Mouse (Mus musculus) embryonic fibroblast, embryonic 13.5 days (primary cell): ENCODE measurements around the gene Usmg5. TPM values are rescaled to one million over a fixed set of nuclear protein-coding genes. Genes with fewer than 3 reads are reported as not detected.
"Not testable (repeated sequence)": the region's sequence is repeated elsewhere in the genome, so short reads cannot be mapped to it uniquely, and the experiment has no call there.

Experiments used
- H3K27ac ChIP-seq: 2 replicates; pipeline ENCODE4 v1.5.1; 2012; ENCODE audit warnings: low read length, control low read depth, inconsistent platforms; ENCODE audit not compliant: insufficient read depth
- H3K4me1 ChIP-seq: 2 replicates; pipeline ENCODE4 v1.6.1; 2011; ENCODE audit warnings: low read length; ENCODE audit not compliant: control insufficient read depth, insufficient read depth
- H3K4me3 ChIP-seq: 2 replicates; pipeline ENCODE4 v1.5.1; 2011; ENCODE audit warnings: mild to moderate bottlenecking, control low read depth, low read length; ENCODE audit not compliant: insufficient read depth
- CTCF ChIP-seq: IDR thresholded peaks from 2 replicates; pipeline ENCODE4 v1.5.1; 2011; ENCODE audit warnings: mild to moderate bottlenecking, control low read depth, low read length, moderate library complexity, borderline replicate concordance; ENCODE audit not compliant: insufficient read depth
- POLR2A ChIP-seq: IDR thresholded peaks from 2 replicates; pipeline ENCODE4 v1.6.1; 2011; ENCODE audit warnings: low read depth, mild to moderate bottlenecking, control low read depth, low read length, moderate library complexity
- polyA plus RNA-seq: library from polyadenylated mRNA; stranded (reverse); fragments of >200 nt; gene quantifications from 2 replicates; pipeline ENCODE4 v1.2.4, GENCODE M21; 2011; ENCODE audit warnings: low read depth; ENCODE audit not compliant: missing spikeins, insufficient read length

Usmg5 gene
- polyA plus RNA-seq, result 712 and 728 TPM in 2 replicates

DNA sequence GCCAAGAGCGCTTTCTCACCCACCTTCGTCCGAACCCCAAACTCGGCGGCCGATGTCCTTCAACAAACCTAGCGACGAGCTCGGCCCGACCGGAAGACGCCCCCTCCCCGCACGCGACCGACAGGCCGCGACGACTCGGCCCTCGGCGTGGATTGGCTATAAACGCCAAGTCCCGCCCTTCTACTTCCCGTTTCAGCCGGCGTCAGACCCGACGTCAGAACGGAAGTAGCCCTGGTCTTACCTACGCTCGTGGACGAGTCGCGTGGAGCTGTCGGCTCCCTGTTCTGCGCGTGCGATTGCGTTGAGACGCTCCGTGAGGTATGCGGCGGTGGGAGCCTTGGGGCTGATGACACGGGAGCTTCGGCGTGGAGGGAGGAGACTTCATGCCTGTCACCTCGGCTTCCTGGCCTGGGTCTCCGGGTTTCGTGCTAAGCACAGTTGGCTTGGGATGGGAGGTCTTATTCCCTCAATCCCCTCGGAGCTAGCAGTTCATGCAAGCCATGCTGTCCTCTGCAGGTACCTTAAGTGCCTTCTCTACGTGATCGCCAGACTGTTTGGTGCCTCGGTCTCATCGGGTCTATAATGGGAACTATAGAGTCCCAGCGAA lies at the start of gene Usmg5, which contains the start of gene Pdcd11:
Gene Usmg5 (minus strand): TSS at position 98 of the 607 bp plus-strand sequence.
Gene Pdcd11 (plus strand): TSS at position 219 of the 607 bp plus-strand sequence.
- Histone ChIP-seq H3K4me1 (peaks cover 2% of the 10 kb centered on the region), H3K4me3 (peak within 1 kb of the TSS; percentile 97), H3K27ac (peak within 1 kb of the TSS; percentile 34)
- TF ChIP-seq POLR2A (peak; percentile 96), CTCF (no peak)

DNA sequence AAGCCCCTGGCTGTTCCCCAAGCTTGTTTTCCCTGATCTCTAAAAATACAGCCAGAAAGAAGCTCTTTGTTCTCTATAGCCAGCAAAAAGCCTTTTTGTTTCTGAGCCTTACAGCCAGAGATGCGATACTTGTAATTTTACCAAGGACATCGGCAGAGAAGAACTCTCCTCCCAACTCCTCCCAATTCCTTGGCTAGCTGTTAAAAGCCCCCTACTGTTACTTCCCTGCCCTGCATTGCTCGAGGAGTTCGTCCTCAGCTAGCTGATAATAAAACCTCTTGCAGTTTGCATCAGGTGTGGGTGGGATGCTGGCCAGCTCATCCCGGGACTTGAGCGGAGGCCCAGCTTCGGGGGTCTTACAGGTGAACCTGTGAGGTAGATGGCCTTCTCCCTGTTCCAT lies 49.2 kb upstream of the Usmg5 start:
- not testable (repeated sequence) for H3K27ac ChIP-seq, H3K4me3 ChIP-seq, H3K4me1 ChIP-seq

DNA sequence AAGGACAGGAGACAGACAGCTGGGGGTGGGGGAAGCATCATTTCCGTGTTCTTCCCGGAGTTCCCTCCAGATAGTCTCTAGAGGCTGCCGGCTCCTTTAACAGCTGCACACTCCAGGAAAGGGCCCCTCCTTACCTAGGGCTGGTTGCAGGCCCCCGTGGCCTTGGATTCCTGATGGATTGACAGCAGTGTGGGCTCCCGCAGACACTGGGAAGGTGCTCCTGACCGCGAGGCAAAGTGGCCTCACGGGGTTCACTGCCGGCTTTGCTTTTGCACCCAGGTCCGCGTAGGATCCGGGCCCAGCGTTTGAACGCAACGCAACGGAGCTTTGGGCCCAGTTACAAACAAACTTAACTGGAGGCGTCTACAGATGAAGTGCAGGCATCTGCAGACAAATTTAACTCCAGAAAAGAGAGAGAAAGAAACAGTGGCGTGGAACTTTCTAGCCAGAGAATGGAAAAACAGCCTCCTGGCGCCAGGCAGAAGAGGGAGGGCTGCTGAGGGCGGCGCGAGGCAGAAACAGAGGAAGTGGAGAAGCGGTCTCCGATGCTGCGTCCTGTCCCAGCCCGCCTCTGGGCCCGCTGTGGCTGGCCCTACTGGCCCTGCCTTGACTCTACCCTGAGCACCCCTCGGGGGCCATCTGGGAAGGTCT lies 47.4 kb upstream of the Usmg5 start, which contains the start of gene Calhm2:
Gene Calhm2 (minus strand): TSS at position 524 of the 651 bp plus-strand sequence.
- Histone ChIP-seq H3K4me3 (peak within 1 kb of the TSS; percentile 54), H3K4me1 (peaks cover 2% of the 10 kb centered on the region; the same call in 1 of the 2 replicates), H3K27ac (peak within 1 kb of the TSS; percentile 83)
- TF ChIP-seq CTCF (no peak), POLR2A (peak; percentile 77)

DNA sequence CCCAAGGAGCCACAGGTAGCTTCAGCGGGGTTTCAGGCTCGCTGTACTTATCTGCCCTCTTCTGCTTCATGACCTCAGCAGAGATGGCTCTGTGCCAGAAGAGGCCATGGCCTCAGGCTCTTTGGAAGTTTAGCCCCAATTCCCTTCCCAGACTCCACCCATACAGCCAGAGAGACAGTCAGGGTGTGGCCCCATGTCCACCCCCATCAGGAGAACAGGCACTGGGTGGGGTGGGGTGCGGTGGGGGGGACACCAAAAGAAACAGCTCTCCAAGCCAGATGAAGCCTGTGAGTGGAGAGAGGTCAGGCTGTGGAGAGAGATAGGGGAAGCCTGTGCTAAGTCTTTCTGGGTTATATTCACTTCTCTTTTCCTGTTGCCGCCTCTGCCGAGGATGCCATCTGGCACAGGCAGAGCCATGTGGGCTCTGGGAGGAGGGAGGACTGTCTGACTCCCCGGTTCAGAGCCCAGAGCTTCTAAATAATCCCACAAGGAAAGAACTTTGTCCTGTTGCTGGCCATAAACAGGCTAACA lies 46.7 kb upstream of the Usmg5 start:
- peak overlapping the region; percentile 54 for H3K4me3 ChIP-seq
- H3K27ac ChIP-seq, result peak overlapping the region; percentile 83; the same call in 1 of the 2 replicates
- TF ChIP-seq CTCF, result no peak
- TF ChIP-seq POLR2A, result 0 out of 2 replicates have a peak, but pooled peaks have one; percentile 21
- no peaks in the 10 kb centered on the region; the same call in 1 of the 2 replicates for H3K4me1 ChIP-seq

DNA sequence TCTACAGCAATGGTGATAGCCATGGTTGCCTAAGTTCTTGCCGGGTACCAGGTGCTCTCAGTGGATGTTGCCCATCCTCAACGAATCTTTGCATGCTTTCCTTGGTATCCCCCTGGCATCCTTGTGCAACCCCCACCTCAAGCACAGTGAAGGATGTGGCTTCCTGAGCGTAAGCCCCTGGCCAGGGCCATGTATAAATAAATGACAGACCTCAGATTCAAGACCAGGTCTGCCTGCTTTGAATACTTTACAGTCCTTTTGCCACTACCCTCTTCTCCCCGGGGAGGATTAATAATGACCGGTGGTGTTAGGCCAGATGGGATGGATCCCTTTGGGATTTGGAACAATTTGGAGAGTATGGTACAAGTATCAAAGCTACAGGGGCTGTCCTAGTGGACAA lies 45.7 kb upstream of the Usmg5 start:
- Histone ChIP-seq H3K4me3 (no peak overlapping the region), H3K4me1 (no peaks in the 10 kb centered on the region; the same call in 1 of the 2 replicates), H3K27ac (no peak overlapping the region)
- TF ChIP-seq CTCF (no peak), POLR2A (no peak)

DNA sequence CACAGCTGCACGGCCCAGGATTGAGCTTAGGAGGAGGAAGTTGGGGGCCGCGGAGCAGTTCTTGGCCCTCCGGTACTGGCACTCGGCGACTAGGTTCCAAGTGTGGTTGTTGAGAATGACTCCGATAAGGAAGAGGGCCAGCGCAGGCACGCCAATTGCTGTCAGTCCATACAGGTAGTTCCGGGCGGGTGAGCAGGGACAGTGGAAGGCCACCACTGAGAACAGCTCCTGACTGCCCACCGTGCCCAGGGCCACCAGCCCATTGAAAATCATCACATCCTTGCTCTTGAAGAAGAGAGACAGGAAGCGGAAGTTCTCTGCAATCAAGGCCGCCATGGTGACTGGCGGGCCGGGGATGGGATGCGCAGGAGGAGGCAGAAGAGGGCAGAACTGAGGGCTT lies 45.1 kb upstream of the Usmg5 start:
- no peak for TF ChIP-seq CTCF
- TF ChIP-seq POLR2A, result no peak
- Histone ChIP-seq H3K4me3 (no peak overlapping the region), H3K4me1 (no peaks in the 10 kb centered on the region; the same call in 1 of the 2 replicates), H3K27ac (no peak overlapping the region)

DNA sequence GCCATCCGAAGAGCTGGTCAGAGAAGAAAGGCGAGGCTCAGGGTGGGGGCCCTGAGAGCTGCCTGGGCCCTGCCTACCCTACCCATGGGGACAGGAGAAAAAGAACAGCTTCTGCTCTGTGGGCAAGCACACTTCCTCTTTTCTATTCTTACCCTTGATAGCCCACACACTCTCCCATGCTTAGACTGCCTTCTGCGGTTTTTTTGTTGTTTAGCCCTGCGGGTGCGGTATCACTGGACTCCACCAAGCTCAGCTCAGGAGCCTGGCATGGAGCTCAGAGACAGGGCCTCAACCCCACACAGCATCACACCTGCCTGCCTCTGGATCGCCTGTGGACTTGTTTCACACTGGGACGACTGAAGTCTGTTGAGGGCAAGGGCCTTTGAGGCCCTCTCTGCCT lies 42.7 kb upstream of the Usmg5 start:
- Histone ChIP-seq H3K4me1 (no peaks in the 10 kb centered on the region; the same call in 1 of the 2 replicates), H3K27ac (no peak overlapping the region), H3K4me3 (no peak overlapping the region)
- TF ChIP-seq POLR2A, result no peak
- no peak for TF ChIP-seq CTCF

DNA sequence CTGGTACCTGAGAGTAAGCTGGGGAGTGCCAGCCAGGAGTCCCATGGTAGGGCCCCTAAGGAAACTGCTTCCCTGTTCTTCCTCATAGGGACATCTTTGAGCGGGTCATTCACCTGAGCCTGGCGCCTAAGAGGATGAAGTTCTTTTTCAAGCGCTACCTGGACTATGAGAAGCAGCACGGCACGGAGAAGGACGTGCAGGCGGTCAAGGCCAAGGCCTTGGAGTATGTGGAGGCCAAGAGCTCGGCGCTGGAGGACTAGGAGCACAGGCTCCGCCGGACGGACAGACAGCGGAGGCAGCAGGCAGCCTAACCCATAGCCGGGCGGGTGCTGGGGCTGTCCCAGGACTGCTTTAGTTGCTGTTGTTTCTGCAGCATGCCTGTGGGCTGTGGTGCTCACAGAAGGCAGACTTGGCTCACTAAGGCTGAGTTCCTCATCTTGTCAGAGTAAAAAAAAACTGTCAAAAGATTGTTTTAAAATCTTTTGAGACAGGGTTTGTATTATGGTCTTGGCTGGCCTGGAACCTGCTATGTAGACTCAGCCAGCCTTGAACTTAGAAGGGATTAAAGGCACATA lies 40.2 kb upstream of the Usmg5 start:
- H3K4me3 ChIP-seq, result no peak overlapping the region
- no peaks in the 10 kb centered on the region for H3K4me1 ChIP-seq
- TF ChIP-seq POLR2A, result no peak

DNA sequence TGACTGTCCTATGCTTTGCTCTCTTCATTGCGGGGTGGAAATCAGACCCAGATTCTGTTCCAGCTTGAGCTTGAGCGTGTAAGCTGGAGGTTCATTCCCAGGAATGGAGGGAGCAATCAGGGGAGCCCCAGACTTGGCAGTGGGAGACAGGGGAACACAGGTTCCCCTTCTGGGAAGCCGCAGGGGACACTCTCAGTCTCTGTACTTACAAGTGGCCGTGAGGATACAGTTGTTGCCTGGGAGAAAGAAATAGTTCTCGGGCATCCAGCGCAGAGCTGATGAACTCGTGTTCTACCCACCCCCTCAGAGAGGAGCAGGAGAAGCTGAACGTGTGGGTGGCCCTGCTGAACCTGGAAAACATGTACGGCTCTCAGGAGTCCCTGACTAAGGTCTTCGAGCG lies 38.4 kb upstream of the Usmg5 start:
- no peak for TF ChIP-seq CTCF
- TF ChIP-seq POLR2A, result no peak
- no peak overlapping the region for H3K4me3 ChIP-seq
- H3K4me1 ChIP-seq, result no peaks in the 10 kb centered on the region
- H3K27ac ChIP-seq, result no peak overlapping the region

More for the DNA sequence above, 40.2 kb upstream of the Usmg5 start:
- no peak overlapping the region for H3K27ac ChIP-seq

DNA sequence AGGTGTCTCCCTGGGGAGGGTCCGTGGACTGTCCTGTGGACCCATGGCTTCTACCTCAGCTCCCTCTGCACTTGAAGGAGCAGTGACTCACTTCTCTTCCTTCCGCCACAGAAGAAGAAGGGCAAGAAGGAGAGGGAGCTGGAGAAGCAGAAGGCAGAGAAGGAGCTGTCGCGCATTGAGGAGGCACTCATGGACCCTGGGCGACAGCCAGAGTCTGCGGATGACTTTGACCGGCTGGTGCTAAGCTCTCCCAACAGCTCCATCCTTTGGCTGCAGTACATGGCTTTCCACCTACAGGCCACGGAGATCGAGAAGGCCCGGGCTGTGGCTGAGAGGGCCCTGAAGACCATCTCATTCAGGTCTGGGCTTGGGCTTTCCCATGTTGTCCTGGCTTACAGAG lies 37.7 kb upstream of the Usmg5 start:
- Histone ChIP-seq H3K4me3 (no peak overlapping the region), H3K4me1 (no peaks in the 10 kb centered on the region), H3K27ac (no peak overlapping the region)
- TF ChIP-seq POLR2A, result no peak
- no peak for TF ChIP-seq CTCF
